Mouse (Mus musculus) heart, postnatal 0 days (tissue): Measurements from ENCODE around the gene Dclk1. TPM values are rescaled to one million over a fixed set of nuclear protein-coding genes. Genes with fewer than 3 reads are reported as not detected.

Experiments used
- ATAC-seq: fragments of 200-750 bp; cut with Nextera tagmentation; 2 replicates; pipeline ENCODE4 v1.8.0; 2017; ENCODE audit warnings: low read depth, moderate number of reproducible peaks, moderate library complexity; ENCODE audit not compliant: insufficient read depth
- DNase-seq: peaks from one replicate; pipeline ENCODE4 v3.0.0-alpha.2; 2016; ENCODE audit warnings: low spot score
- H3K27ac ChIP-seq: fragments of 300-500 bp; sonication (generic); 2 replicates; pipeline ENCODE4 v1.5.1; 2014; ENCODE audit warnings: low read depth, mild to moderate bottlenecking
- H3K27me3 ChIP-seq: fragments of 300-500 bp; sonication (generic); 2 replicates; pipeline ENCODE4 v1.6.1; 2014; ENCODE audit warnings: low read length, mixed read lengths; ENCODE audit not compliant: control insufficient read depth, insufficient read depth
- H3K36me3 ChIP-seq: fragments of 300-500 bp; sonication (generic); replicated peaks from 2 replicates; pipeline ENCODE4 v1.6.1; 2014; ENCODE audit warnings: low read length, mixed read lengths; ENCODE audit not compliant: control insufficient read depth, insufficient read depth
- H3K4me1 ChIP-seq: fragments of 300-500 bp; sonication (generic); 2 replicates; pipeline ENCODE4 v1.6.1; 2014; ENCODE audit warnings: antibody characterized with exemption; ENCODE audit not compliant: control insufficient read depth, insufficient read depth
- H3K4me2 ChIP-seq: fragments of 300-500 bp; sonication (generic); 2 replicates; pipeline ENCODE4 v1.6.1; 2014; ENCODE audit warnings: low read depth, mild to moderate bottlenecking, low read length, moderate library complexity
- H3K4me3 ChIP-seq: fragments of 300-500 bp; sonication (generic); 2 replicates; pipeline ENCODE4 v1.5.1; 2014; ENCODE audit warnings: low read depth, low read length
- H3K9ac ChIP-seq: fragments of 300-500 bp; sonication (generic); replicated peaks from 2 replicates; pipeline ENCODE4 v1.6.1; 2014; ENCODE audit warnings: low read depth, low read length, mixed read lengths
- H3K9me3 ChIP-seq: fragments of 300-500 bp; sonication (generic); replicated peaks from 2 replicates; pipeline ENCODE4 v1.6.1; 2016; ENCODE audit warnings: low read length; ENCODE audit not compliant: control insufficient read depth
- CTCF ChIP-seq: IDR thresholded peaks from 2 replicates; pipeline ENCODE4 v1.5.1; 2016; ENCODE audit warnings: antibody characterized with exemption, control low read depth, low read depth
- EP300 ChIP-seq: IDR thresholded peaks from 2 replicates; pipeline ENCODE4 v1.6.1; 2016; ENCODE audit warnings: antibody characterized with exemption, low read depth
- WGBS: fragments of 180-500 bp; shearing (Covaris S2); extraction: QIAGEN DNeasy Blood & Tissue Kit; methylation state at CpG from one replicate; pipeline ENCODE4 v1.1.7; 2014; 5-methylcytosine and 5-hydroxymethylcytosine counted together
- polyA plus RNA-seq: library from polyadenylated mRNA; unstranded; fragments of >200 nt; fragmentation: Nextera tagmentation; extraction: Ambion mirVana; gene quantifications from 2 replicates; pipeline ENCODE4 v1.2.1, GENCODE M21; 2015
- total RNA-seq: library from RNA; depleted of rRNA; stranded (reverse); fragments of >200 nt; gene quantifications from 2 replicates; pipeline ENCODE4 v1.2.3, GENCODE M21; 2014; ENCODE audit warnings: low replicate concordance

The Dclk1 gene
- total and polyA plus RNA-seq, 2 experiments from 2014 or later: 4.9 to 18.7 TPM

GRCm38 (mm10) chr3:55517454-55518014 lies 275.4 kb downstream of the Dclk1 start:
- DNase-seq (no peak), ATAC-seq (no peak)
- H3K27ac ChIP-seq: no peak overlapping the region
- no peaks in the 10 kb centered on the region for H3K36me3 ChIP-seq
- WGBS: 68% methylated on average over 17 of the region's 17 CpGs
- TF ChIP-seq EP300 (no peak), CTCF (no peak)
- H3K27me3 ChIP-seq: no peaks in the 10 kb centered on the region
- no peaks in the 10 kb centered on the region for H3K4me1 ChIP-seq
- H3K4me2 ChIP-seq: peak overlapping the region; percentile 30
- no peak overlapping the region for H3K9ac ChIP-seq
- peak overlapping the region; percentile 16 for H3K4me3 ChIP-seq
- H3K9me3 ChIP-seq: no peaks in the 10 kb centered on the region

- peak; percentile 65 for DNase-seq
- Histone ChIP-seq H3K27ac (no peak overlapping the region), H3K27me3 (no peaks in the 10 kb centered on the region), H3K36me3 (no peaks in the 10 kb centered on the region), H3K9me3 (no peaks in the 10 kb centered on the region), H3K9ac (no peak overlapping the region), H3K4me3 (no peak overlapping the region), H3K4me2 (no peak overlapping the region), H3K4me1 (no peaks in the 10 kb centered on the region)
- TF ChIP-seq CTCF: peak; percentile 74
- TF ChIP-seq EP300: no peak
- ATAC-seq: peak; percentile 71
- WGBS: 24% methylated on average over 12 of the region's 12 CpGs
These were observed 278.3 kb downstream of the Dclk1 start for GRCm38 (mm10) chr3:55520240-55521180.

DNA sequence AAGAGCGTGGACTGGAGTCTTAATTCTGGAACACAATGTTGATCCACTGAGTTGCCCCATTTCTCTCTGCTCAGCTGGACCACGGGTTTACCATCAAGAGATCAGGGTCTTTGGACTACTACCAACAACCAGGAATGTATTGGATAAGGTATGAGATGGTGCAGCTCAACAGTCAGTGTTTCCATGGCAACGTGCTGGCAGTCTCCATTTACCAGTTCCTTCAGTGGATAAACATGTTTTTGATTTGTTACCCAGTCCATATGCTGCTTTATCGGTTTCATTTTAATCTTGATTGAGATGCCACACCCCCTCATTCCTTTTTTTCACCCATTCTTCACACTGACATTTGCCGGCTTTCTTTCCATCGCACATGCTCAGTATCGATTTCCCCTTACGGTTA lies 279.6 kb downstream of the Dclk1 start:
- 78% methylated on average over 8 of the region's 8 CpGs for WGBS
- Histone ChIP-seq H3K27ac (no peak overlapping the region), H3K9me3 (no peaks in the 10 kb centered on the region), H3K27me3 (no peaks in the 10 kb centered on the region), H3K36me3 (no peaks in the 10 kb centered on the region), H3K9ac (no peak overlapping the region), H3K4me2 (no peak overlapping the region), H3K4me3 (no peak overlapping the region), H3K4me1 (no peaks in the 10 kb centered on the region)
- DNase-seq (no peak), ATAC-seq (no peak)
- no peak for TF ChIP-seq EP300
- TF ChIP-seq CTCF: no peak

DNA sequence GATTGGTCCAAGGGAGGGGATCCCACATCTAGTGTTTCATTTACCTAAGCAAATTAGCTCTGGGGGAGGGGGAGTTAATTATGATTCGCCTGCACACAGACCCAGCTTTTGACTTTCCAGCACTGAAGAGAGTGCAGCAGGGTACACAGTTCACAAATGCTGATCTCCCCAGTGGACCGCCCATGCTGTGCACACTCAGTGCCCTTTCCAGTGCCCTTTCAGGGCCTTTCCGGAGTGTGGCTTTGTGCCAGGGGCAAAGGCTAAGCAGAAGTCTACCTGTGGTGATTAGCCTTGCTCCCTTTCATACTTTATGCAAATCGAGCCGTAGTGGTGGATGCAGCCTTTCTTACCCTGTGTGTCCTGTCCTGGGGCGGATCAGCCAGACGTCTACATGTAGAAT lies 281.1 kb downstream of the Dclk1 start:
- Histone ChIP-seq H3K27me3 (no peaks in the 10 kb centered on the region), H3K9ac (no peak overlapping the region), H3K4me1 (no peaks in the 10 kb centered on the region), H3K27ac (no peak overlapping the region), H3K4me3 (no peak overlapping the region), H3K9me3 (no peaks in the 10 kb centered on the region), H3K36me3 (no peaks in the 10 kb centered on the region), H3K4me2 (no peak overlapping the region)
- DNase-seq (no peak), ATAC-seq (no peak)
- no peak for TF ChIP-seq EP300
- TF ChIP-seq CTCF: no peak
- 78% methylated on average over 7 of the region's 7 CpGs for WGBS

DNA sequence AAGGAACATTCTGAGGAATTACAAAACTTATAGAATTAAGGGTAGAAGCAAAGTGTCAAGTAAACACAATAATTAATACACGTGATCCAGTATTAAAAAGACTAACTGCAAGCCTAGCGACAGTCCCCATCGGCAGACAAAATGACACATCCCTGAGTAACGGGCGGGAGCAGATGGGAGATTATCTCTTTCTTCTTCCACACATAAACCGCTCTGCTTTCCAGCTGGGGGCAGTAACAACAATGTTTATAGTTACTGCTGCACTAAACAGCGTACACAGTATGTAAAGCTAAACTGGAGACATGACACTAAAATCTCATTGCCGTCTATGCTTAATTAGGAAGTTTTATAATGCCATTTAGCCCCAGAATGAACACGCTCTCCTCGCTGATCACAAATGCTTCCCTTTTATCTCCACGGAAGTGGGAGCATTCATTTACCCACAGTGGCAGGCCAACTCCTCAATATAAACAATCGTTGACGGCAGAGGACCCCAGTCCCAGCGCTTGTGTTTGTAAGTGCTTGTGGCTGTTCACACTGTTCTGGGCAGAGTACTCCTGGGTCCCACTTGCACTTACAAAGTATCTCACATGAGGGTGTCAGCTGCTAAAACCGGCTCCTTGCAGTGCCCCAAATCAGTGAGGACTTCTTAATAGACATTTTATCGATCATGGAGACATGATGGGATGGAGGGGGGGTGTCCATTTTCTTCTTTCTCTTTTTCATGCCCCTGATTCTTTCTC lies 281.7 kb downstream of the Dclk1 start:
- no peak overlapping the region for H3K27ac ChIP-seq
- ATAC-seq (no peak), DNase-seq (no peak)
- no peaks in the 10 kb centered on the region for H3K4me1 ChIP-seq
- H3K27me3 ChIP-seq: no peaks in the 10 kb centered on the region
- WGBS: 53% methylated on average over 16 of the region's 16 CpGs
- no peak overlapping the region for H3K4me2 ChIP-seq
- no peak overlapping the region for H3K4me3 ChIP-seq
- no peaks in the 10 kb centered on the region for H3K36me3 ChIP-seq
- TF ChIP-seq CTCF (no peak), EP300 (no peak)
- H3K9me3 ChIP-seq: no peaks in the 10 kb centered on the region
- H3K9ac ChIP-seq: no peak overlapping the region
